Mouse (Mus musculus) bone marrow macrophage, adult 2 months (primary cell): ENCODE measurements at regions not wholly inside any gene's neighbourhood (a gene's known extent, or its start where the extent isn't known, plus 50 kb on each side); places are given as distances from the start of the nearest gene placed in this dataset.

Experiments used
- CTCF ChIP-seq: IDR thresholded peaks from 2 replicates; pipeline ENCODE4 v1.5.1; 2012; ENCODE audit warnings: low read depth, mild to moderate bottlenecking, low read length, moderate library complexity
- POLR2A ChIP-seq: IDR thresholded peaks from 2 replicates; pipeline ENCODE4 v1.6.1; 2012; ENCODE audit warnings: mild to moderate bottlenecking, low read depth, low read length, borderline replicate concordance

DNA sequence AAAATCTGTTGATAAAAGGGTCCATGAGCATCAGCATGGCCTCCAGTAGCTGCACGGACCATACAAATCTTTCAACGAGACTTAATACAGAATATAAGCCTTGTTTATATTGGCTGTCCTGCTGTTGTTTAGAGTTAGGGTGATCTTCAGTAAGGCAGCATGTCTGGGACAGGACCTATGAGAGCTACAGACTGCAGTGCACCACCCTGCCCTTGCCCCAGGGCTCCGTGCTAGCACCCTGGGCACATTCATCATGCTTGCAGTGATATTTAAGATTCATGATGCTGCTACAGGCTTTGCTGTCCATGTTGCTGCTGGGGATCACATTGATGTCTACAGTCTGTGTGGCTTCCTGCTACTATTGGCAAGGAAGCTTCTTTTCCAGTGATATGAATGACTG lies 288.8 kb upstream of the Tyrp1 start:
- no peak for TF ChIP-seq POLR2A
- no peak for TF ChIP-seq CTCF
